Mouse (Mus musculus): ENCODE results near the gene Rcan3.

GRCm38 (mm10) chr4:135401881-135402280, 31.8 kb downstream of the Rcan3 start:
- TF ChIP-seq EP300 (IDR thresholded peaks at IDR 0.05; ENCODE audit: low read depth), result no peak
- no peak for TF ChIP-seq CTCF (IDR thresholded peaks at IDR 0.05; ENCODE audit: low read depth)
